Mouse (Mus musculus) 416B (cell line): ENCODE measurements at regions not wholly inside any gene's neighbourhood (a gene's known extent, or its start where the extent isn't known, plus 50 kb on each side); places are given as distances from the start of the nearest gene placed in this dataset.
A peak's percentile ranks its signal among the peaks of the same experiment; 100 is the strongest.

Experiments used
- DNase-seq: peaks from one replicate; pipeline ENCODE4 v3.0.0; 2011; ENCODE audit warnings: low read depth

DNA sequence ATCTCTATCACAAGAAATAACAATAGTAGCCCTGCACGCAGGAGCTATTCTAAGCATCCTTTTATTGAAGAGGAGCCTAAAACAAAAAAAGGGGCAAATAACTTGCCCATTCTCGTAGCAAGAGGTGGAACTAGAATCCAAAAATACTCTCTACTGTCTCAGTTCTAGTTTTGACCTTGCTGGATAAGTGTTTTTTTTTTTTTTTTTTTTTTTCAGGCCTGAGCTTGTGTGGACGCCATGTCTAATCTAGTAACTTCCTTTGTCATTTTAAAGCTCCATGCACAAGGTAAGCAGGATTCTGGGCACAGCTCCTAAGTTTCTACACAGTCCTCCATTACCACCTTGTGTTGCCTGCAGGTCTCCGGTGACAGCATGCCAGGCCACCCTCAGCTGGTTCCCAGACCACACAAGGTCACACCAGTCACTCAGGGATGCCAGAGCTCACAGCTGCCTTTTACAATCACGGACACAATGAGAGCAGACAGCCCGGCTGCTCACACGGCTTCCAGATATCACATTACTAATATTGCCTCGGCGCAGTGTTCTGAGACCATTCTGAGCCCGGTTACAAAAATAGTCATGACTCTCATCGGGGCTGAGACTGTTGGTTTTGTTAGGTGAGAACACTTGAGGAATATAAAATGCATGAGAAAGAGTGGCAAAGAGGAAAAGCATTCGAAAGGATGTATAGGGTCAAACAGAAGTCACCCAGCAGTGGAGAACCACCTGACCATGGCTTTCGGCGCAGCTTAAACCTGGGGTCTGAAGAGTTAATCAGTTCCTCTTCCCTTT is 124.7 kb upstream of the Tank start:
- DNase-seq: peak; percentile 37

DNA sequence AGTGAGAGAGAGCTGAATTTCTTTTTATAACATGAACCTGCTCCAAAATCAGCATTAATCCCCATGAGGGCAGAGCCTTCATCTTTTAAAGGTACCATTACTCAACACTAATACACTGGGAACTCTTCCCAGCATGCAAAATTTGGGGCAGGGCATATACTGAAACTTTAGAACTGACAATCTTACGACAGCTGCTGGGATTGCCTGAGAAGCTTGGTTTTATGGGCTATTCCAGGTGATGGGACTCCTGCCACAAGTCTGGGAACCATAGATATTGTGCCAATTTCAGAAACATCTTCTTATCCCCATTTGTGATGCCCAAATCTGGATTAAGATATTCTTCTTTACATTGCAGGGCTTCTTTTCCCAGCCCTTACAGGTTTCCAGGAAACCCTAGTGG is 125.8 kb upstream of the Tank start:
- no peak for DNase-seq

DNA sequence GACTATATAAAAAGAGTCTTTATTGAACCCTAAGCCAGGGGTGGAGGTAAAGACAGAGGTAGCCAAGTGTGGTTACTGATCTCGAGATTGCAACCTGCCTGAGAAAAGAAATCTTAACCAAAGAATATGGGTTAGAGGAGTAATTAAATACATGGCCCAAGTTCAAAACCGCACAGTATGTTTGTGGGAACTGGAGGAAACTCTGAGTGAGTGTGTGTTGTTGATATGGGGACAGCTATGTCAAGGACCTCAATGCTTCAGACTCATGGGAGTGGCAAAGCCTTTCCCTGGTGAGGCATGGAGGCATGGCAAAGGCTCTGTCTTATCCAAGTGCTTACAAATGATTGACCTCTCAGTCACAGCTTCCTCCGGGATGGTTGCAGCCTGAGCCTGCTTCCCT is 127.7 kb upstream of the Tank start:
- DNase-seq: peak; percentile 93

DNA sequence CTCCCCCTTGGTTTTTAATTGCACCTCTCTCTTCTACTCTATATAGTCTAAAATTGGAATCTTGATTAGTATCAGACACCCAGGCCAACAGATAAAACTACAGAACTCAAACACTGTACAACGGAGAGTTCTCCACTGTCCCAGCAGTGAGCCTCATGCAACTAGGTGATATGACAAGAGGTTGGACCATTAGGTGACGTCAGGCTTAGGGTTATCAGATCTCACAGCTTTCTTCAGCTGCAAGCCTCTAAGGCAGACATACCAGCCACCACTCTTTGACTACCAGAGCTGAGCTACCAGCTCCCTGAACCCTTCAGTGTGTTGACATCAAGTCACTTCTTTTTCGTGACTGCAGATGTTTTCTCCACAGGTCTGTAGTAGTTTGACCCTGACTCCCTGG is 141.8 kb upstream of the Tank start:
- no peak for DNase-seq

DNA sequence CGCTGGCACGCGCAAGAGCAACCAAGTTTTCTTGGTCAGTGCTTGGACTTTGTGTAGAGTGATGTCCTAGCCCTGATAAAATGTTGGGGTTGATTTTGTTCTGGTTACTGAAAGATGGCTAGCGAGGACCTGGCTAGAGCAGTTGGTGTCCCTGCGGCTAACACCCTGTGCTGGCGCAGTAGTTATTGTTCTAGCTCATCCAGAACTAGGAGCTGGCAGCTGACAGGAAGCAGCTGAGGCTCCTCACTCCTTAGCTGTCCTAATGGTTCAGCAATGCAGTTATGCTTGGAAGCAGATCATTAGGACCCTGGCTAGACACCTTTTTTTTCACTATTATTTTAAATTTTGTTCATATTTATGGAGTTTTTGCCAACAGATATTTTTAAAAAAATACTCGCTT is 170.5 kb upstream of the Tank start:
- no peak for DNase-seq

DNA sequence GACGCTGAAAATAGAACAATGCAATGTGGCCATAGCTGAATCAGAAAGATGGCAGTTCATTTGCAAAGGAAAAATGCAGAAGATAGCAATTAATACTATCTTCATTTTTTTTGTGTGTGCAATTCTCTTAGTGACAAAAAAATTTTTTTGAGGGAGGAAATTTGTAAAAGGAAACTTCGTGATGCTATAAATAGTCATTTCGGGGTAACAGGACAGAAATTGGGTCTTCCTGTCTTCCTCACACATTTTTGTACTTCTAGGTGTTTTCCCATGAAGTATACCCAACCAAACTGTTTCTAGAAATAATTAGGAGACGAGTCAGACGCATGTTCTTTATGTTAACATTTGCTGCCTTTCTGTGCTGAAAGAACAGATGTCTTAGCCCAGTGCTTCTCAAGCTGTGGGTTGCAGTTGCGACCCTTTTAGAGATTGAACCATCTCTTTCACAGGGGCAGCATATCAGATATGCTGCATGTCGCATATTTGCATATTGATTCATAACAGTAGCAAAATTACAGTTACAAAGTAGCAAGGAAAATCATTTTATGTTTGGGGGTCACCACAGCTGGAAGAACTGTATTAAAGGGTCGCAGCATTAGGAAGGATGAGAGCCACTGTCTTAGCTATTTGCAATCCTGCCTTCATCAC is 172.2 kb upstream of the Tank start:
- DNase-seq: no peak

DNA sequence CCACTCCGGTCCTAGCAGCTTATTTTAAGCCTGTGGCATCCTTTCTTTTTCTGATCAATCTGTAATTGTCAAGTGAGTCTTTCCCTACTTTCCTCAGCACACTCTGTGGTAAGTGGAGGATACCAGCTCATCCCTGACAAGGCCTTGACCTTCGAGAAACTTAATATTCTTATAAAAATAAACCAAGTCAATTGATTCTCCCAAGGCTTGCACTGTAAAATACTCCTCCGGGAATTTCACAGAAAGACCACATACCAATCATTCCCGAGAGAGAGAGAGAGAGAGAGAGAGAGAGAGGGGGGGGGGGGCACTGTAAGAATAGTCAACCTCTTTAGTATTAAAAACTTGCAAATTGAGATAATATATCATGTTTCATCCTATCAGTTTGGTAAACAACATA is 173.1 kb upstream of the Tank start:
- DNase-seq: no peak

DNA sequence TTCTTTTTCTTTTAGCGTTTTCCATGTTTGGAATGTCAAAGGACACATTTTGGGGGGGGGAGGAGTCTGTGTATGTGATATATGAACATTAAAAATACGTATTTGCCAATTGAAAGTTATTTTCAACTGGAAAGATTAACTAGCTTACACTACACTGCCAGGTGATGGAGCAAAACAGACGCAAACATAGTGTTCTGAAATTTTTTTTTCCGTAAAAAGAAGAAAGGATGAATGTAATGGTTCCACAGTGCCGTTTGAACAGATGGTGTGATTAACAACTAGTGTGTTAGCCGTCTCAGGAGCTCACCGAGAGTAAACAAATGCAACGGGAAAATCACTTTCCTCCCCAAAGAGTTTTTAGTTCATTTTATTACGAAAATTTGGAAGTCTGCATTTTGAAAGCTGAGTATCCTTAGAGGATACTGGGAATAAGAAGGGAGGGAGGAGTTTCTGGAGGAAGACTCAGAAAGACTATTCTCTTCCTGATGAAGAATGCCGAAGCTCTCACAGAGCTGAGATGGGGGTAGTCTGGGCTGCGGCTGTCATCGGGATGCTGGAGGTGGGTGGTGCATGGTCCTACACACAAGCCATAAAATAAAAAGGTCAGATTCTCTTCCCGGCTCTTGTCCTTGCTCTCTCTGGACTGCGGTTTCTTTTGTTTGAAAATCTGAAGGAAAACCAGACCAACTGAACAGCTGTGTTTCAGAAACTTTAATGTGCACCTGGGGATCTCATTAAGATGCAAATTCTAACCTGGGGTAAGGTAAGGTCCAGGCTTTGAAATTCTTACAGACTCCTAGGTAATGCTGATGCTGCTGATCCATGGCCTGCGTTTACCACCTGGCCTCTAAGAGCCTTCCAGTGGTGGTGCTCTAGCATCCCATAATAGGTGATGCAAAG is 175.5 kb upstream of the Tank start:
- no peak for DNase-seq

DNA sequence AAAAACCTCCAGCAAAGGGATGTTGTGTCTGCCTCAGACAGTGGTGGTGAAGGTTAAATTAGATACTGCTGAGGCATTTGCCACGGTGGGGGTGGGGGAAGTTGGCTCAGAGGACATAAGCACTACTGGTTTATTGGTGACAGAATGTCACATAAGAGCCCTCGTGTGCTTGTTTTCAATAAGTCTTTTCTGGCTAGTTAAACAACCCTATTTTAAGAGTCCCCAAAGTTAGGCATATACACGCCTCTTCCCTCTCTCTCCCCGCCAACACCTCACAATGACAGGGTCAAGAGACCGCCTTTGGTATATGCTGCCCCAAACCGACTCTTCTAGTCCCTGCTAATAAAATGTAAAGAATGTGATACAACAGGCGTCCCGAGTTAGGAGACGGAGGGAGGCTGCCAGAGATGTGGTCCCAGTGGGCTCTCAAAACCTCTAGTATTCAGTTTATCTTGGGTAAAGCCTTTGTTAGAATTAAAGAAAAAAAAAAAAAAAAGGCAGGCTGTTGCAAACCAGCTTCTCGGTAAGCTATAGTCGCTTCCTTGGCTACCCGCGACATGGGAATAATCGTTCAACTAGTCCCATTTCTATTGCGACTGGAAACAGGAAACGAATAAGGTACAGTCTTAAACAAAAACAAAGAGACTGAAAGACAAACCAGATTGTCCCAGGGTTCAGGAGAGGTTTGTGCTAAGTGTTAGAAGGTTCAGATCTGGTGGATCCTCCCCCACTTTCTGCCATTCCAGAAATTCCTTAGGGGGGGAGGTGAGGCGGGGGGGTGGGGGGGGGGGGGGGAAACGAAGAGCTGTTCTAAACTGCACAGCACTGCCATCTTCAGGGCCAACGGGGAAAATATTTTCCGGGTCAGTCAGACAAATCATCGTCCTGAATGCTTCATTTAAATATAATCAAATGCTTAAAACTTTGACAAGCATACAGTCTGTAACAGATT is 176.5 kb upstream of the Tank start:
- DNase-seq: peak; percentile 47

DNA sequence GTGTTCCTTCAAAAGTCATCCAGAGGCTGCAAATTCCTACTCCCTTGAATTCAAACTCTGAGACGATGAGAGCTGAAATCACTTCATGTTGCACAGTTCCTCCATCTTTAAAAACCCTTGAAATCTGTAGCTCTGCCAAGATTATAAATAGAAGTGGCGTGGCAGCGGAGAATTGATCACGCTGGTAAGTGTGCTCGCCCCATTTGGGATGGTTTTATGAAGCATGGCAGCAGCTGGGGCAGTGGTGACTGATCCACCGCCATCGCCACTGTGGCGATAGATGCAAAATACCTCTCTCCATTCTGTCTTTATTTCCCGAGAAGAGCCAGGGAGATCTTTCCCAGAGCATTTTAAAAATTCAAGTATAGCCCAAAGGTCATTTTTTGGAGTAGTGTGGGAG is 179.8 kb upstream of the Tank start:
- no peak for DNase-seq

DNA sequence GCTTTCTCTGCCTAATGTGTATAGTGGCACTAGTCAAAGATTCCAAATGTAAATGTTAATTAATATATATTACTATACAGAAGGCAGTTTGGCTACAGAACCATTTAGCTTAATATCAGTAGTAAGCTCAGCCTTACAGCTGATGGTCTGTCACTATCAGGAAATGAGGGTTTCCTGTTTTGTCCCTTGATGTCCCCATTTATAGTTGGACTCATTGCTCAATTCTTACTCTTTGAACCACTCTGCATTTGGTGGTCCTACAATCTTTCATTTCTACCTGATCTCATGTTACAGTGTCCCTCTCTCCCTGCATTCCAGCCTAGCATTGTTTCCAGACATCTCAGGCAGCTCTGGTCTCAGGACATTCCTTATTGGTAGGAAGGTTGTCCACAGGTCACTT is 188.8 kb upstream of the Tank start:
- peak; percentile 33 for DNase-seq

DNA sequence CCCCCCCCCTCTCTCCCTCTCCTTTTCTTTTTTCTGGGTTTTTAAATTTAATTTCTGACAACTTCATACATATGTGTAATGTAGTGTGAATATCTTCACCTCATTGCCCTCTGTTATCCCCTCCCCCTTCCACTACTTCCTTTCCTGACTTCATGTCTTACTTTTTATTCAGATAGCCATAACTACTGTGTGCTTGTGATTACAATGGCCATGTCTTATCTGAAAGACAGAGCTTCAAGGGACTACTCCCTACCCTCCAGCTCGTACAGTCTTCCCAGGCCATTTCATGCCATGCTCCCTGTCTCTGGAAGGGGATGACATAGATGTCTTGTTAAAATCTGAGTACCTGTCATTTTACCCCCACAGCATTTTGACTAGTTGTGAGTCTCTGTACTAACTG is 189.2 kb upstream of the Tank start:
- no peak for DNase-seq

DNA sequence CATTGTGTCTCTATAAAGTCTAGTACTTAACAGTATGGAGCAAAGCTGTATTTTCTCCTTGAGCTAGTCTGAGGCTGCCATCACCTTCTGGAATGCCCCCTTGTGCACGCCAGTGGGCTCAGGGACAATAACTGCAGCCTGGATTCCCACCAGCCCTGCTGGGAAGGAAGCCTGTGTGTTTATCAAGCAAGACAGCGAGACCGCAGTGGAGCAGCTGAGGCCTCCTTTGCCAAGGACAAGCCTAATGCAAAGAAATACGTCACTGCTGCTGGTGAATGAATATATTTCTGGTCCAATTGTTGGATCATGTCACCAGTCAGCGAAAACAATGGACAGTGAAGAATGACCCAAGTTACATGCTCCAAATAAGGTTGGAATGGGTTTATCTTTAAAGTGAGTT is 190.8 kb upstream of the Tank start:
- DNase-seq: no peak

DNA sequence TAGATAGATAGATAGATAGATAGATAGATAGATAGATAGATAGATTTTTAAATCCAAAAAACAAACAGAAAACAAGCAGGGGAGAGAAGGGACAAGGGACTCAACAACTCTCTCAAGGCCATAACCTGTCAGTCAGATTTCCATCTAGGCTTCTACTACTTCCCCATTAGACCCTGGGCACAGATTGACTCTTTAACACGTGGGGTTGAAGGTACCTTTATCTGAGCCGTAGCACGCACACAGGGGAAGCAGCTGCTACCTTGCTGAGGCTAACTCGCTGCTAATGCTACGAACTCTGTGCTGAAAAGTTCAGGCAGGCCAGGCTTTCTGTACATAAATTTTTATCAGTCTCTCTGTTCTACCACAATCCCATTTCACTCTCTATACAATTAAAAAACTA is 191.4 kb upstream of the Tank start:
- DNase-seq: no peak

DNA sequence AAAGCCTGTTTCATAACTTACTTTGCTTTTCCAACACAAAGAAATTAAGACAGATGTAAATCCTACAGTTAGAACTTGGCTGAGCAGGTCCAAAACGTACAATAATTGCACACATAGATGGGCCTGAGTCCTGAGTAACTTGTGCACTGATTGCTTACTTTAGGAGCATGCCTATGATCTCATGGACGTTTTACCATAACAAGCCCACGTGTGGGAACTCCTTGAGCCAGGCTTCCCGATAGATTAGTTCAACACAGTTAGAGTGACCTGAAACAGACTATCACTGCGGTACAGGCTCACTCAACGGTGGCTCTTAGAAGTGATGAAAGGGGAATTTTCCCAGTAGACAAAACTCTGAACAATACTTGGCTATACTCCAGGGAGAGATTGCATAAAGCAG is 193.9 kb upstream of the Tank start:
- DNase-seq: no peak

DNA sequence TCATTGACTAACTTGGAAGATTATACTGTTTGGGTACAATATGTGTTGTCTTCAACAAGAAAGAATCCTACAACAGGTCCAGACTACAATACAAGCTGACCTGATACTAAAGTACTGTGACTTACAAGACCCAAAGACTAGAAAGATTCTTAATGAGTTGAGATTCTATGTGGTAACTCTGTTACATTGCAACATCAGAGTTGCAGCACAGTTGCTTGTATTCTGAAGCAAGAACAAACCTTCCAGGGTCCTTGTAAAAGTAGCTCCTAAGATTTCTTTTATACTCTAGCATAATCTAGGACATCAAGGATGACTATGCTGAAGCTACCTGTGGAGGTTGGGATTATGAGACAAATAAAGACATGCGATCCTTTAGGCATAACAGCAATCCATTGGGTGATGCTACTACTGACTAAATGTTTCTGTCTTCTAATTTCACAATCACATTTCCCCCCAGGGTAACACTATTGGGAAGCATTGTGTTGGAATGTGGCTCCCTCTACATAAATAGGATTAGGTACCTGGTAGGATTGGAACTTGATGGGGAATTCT is 194.6 kb upstream of the Tank start:
- DNase-seq: no peak

DNA sequence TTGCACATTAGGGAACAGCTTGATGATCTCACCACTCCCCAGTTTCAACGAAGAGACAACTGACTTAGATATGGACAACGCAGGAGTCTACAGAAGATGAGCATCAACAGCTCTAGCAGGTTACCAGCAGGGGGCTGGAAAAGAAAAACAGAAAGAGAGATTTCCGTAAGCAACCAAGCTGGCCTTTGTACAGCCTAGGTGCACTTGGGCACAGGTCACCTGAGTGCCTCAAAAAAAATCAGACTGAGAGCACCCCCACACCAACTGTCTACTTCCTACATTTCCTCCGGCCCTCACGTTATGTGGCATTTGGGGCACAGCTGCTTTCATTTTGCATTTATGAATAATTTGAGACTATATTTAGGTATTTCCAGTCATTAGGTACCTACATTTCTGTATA is 199.3 kb upstream of the Tank start:
- DNase-seq: no peak

DNA sequence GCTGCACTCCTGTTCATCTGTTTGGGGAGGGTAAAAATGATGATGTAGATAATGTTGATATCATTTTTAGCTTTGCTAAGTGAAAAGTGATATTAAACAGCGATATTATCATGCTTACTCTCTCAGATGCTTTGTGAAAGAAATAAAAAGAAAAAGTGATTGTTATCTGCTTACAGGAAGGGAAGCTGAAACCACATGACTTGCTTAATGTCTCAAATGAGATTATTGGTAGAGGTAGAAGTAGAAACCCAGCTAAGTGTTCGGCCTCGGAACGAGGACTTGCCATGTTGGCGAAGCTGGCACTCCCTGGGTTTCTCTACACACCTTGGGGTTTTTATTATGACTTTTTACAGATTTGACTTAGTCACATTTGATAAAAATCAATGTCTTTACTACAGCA is 200.1 kb upstream of the Tank start:
- no peak for DNase-seq

DNA sequence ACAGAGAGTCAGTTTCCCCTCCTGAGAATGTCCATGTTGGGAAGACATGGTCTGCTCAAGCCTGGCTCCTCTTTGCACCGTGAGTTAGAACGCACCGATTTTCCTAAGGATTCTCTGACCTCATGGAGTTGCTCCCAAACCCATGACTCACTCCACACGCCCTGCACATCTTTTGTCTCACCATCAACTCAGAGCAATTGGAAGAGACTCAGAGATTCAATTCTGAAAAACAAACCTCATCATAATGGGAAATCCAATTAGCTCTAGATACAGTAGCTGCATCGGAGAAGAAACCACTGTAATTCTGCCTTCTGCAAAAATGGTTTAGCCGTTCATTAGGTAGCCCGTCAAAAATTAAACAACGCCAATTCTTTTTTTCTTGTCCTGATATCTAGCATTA is 200.6 kb upstream of the Tank start:
- DNase-seq: no peak

DNA sequence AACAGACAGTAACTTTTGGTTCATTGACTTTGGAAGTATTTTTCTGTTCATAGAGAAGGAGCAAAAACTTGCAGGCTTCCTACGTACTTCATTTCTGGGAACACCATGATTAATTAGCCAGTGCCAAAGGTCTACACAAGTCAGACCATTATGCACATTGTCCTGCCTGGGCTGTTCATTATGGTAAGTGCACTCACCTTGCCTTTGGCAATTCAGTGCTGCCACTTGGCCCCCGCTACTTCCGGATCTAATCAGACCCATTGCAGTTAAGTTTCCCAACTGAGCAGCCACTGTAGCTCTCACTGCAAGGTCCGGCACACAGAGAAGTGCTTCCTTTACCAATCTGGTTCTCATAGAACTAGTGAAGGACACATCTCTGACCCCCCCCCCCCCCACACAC is 215.8 kb upstream of the Tank start:
- DNase-seq: no peak

DNA sequence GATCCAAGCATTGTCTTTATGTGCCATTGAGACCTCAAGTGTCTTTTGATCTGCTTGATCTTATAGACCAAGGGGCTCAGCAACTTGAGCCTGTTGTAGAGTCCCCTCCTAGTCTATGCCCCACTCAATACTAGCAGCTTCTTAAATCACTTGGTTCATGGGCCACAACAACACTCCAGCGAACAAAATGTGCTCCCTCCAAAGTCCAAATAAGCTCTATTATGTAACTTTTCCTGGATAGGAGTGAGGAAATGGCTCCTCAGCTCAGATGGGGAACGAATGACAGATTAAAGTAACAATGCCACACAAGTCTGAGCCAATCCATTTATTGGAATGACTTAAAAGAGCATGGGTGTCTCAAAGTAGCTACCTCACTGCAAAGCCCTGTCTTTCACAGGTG is 217.0 kb upstream of the Tank start:
- no peak for DNase-seq

DNA sequence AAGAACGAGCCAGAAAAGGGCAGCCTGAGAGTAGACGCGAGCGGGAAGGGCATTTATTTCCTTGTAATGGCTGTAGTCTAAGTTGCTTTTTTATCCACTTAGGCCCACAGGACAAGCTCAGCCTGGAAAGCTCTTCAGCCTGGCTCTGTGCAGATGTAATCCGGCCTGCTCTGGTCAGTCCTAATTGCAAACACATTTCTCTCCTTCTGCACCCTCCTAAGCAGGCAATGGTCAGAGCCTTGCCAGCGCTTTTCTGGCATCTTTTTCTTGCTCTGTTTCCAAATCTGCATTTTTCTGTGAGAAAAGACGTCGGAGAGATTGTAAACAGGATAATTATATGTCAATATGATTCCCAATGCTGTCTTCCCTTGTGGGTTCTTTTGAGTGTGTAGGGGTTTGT is 224.3 kb upstream of the Tank start:
- no peak for DNase-seq
